In the genomic region with DNA sequence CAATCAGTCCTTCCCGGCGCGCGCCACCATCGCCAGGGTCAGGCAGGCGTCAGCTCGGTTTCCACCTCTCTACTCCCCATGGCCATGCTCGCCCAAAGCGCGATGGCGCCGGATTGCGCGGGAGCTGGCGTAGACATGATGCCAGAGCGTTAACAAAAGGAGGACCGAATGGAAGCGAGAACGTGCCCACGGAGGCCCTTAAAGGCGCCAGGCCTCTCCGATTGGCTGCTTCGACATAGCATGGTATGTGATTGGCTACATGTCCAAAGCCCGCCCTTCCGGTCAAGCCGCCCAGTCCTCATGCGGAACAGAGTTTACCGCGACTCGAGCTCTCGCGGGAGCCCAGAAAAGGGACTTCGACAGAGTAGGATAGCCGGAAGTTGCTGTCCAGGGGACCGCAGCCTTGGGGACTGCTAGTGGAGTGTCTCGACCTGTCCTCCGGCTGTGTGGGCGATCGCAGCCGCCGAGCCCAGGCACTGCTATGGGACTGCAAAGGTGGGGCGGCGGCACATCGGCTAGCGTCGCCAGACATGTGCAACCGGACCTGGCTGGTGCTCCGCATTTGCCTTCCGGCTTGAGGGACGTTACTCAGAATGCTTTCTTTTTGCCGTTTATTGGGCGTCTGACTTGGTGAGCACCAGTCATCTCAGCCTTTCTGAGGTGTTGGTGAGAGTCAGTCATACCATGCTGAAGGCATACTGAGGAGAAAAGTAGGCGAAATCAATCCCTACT, we compare ENCODE assay signal across 1 mouse cellular context.
A peak's percentile ranks its signal among the peaks of the same experiment; 100 is the strongest.
TF ChIP-seq lines count a peak whose summit lies in the region.

No protein-coding gene starts in this region.

TF ChIP-seq in MEL, 35 proteins besides CTCF, POLR2A, EP300 and RAD21 (continued from another document):
- TF ChIP-seq NELFE (IDR thresholded peaks at IDR 0.05; ENCODE audit: low read depth, low read length), result peak; percentile 94
- TF ChIP-seq SMC3 (IDR thresholded peaks at IDR 0.05; ENCODE audit: low read depth, low read length), result no peak
- TF ChIP-seq ZMIZ1 (IDR thresholded peaks at IDR 0.05; ENCODE audit: low read depth, low read length), result peak; percentile 93; the same call in 1 of the 2 replicates
- TF ChIP-seq ETS1 (IDR thresholded peaks at IDR 0.05; ENCODE audit: low read depth, low read length), result peak; percentile 46; the same call in 1 of the 2 replicates
- peak; percentile 67 for TF ChIP-seq TCF12 (IDR thresholded peaks at IDR 0.05; ENCODE audit: low read depth, low read length)
- peak; percentile 88 for TF ChIP-seq POLR2AphosphoS5 (IDR thresholded peaks at IDR 0.05; ENCODE audit: borderline replicate concordance, low read depth, low read length)
- peak; percentile 97 for TF ChIP-seq POLR2AphosphoS2 (IDR thresholded peaks at IDR 0.05; ENCODE audit: low read length)
- peak; percentile 97 for TF ChIP-seq TBP (IDR thresholded peaks at IDR 0.05; ENCODE audit: low read depth, low read length)
- peak; percentile 98 for TF ChIP-seq MAX (IDR thresholded peaks at IDR 0.05; ENCODE audit: low read length)
- no peak for TF ChIP-seq MAFK (IDR thresholded peaks at IDR 0.05; ENCODE audit: borderline replicate concordance, low read depth, low read length)
- no peak for TF ChIP-seq NRF1 (IDR thresholded peaks at IDR 0.05; ENCODE audit: insufficient read depth, low read depth, low read length, poor library complexity, severe bottlenecking)
- TF ChIP-seq MXI1 (IDR thresholded peaks at IDR 0.05; ENCODE audit: low read depth, low read length), result peak; percentile 81
